Mouse (Mus musculus): ENCODE results near the gene Dner. TPM values are rescaled to one million over a fixed set of nuclear protein-coding genes. Genes with fewer than 3 reads are reported as not detected.

The Dner gene
- polyA plus RNA-seq, 1 experiment from 2014 or later = 6.4 TPM

GRCm38 (mm10) chr1:84621308-84621707 lies 74.7 kb downstream of the Dner start:
- Histone ChIP-seq H3K9ac (no peak overlapping the region), H3K4me2 (replicated peaks) (no peak overlapping the region), H3K4me1 (peaks cover 6% of the 10 kb centered on the region; the same call in 1 of the 2 replicates), H3K9me3 (no peaks in the 10 kb centered on the region), H3K27ac (no peak overlapping the region), H3K27me3 (peaks cover 16% of the 10 kb centered on the region), H3K36me3 (no peaks in the 10 kb centered on the region), H3K4me3 (no peak overlapping the region)
- no peak for ATAC-seq (ENCODE audit: low FRiP score, low read depth)
- 73% methylated on average over 3 of the region's 3 CpGs for WGBS

GRCm38 (mm10) chr1:84619131-84619760 lies 76.8 kb downstream of the Dner start:
- no peak overlapping the region for H3K27ac ChIP-seq
- WGBS = 28% methylated on average over 16 of the region's 16 CpGs
- no peaks in the 10 kb centered on the region for H3K9me3 ChIP-seq
- ATAC-seq (ENCODE audit: low FRiP score, low read depth) = no peak
- H3K9ac ChIP-seq = peak overlapping the region; percentile 26; the same call in 1 of the 2 replicates
- H3K36me3 ChIP-seq = no peaks in the 10 kb centered on the region
- peak overlapping the region; percentile 55 for H3K4me2 ChIP-seq (replicated peaks)
- peaks cover 6% of the 10 kb centered on the region; the same call in 1 of the 2 replicates for H3K4me1 ChIP-seq
- H3K4me3 ChIP-seq = peak overlapping the region; percentile 26
- peaks cover 16% of the 10 kb centered on the region for H3K27me3 ChIP-seq

GRCm38 (mm10) chr1:84618094-84618493 lies 77.9 kb downstream of the Dner start:
- 77% methylated on average over 1 of the region's 1 CpGs for WGBS
- ATAC-seq (ENCODE audit: low FRiP score, low read depth) = no peak
- Histone ChIP-seq H3K9ac (no peak overlapping the region), H3K4me3 (no peak overlapping the region), H3K4me2 (replicated peaks) (no peak overlapping the region), H3K9me3 (no peaks in the 10 kb centered on the region), H3K4me1 (peaks cover 6% of the 10 kb centered on the region; the same call in 1 of the 2 replicates), H3K27me3 (peaks cover 14% of the 10 kb centered on the region), H3K27ac (no peak overlapping the region), H3K36me3 (no peaks in the 10 kb centered on the region)

- Histone ChIP-seq H3K4me2 (replicated peaks) (no peak overlapping the region), H3K27me3 (no peaks in the 10 kb centered on the region; the same call in 1 of the 2 replicates), H3K4me1 (peaks cover 6% of the 10 kb centered on the region; the same call in 1 of the 2 replicates), H3K27ac (no peak overlapping the region), H3K4me3 (no peak overlapping the region), H3K9me3 (no peaks in the 10 kb centered on the region), H3K36me3 (no peaks in the 10 kb centered on the region), H3K9ac (no peak overlapping the region)
- no peak for ATAC-seq (ENCODE audit: low FRiP score, low read depth)
These were observed 79.9 kb downstream of the Dner start for GRCm38 (mm10) chr1:84616133-84616532.

- no peak overlapping the region for H3K9ac ChIP-seq
- 77% methylated on average over 7 of the region's 7 CpGs for WGBS
- no peak overlapping the region for H3K4me3 ChIP-seq
- H3K27me3 ChIP-seq = no peaks in the 10 kb centered on the region; the same call in 1 of the 2 replicates
- H3K4me1 ChIP-seq = peaks cover 6% of the 10 kb centered on the region; the same call in 1 of the 2 replicates
- H3K4me2 ChIP-seq (replicated peaks) = no peak overlapping the region
- no peaks in the 10 kb centered on the region for H3K36me3 ChIP-seq
- ATAC-seq (ENCODE audit: low FRiP score, low read depth) = no peak
- H3K9me3 ChIP-seq = no peaks in the 10 kb centered on the region
- no peak overlapping the region for H3K27ac ChIP-seq
These were observed 81.4 kb downstream of the Dner start for GRCm38 (mm10) chr1:84614596-84614995.

GRCm38 (mm10) chr1:84613119-84613518 lies 82.9 kb downstream of the Dner start:
- Histone ChIP-seq H3K4me3 (no peak overlapping the region), H3K9ac (no peak overlapping the region), H3K4me1 (no peaks in the 10 kb centered on the region), H3K4me2 (replicated peaks) (no peak overlapping the region), H3K9me3 (peaks cover 5% of the 10 kb centered on the region; the same call in 1 of the 2 replicates), H3K27ac (no peak overlapping the region), H3K27me3 (no peaks in the 10 kb centered on the region; the same call in 1 of the 2 replicates), H3K36me3 (no peaks in the 10 kb centered on the region)
- 80% methylated on average over 8 of the region's 8 CpGs for WGBS
- ATAC-seq (ENCODE audit: low FRiP score, low read depth) = no peak

- no peaks in the 10 kb centered on the region for H3K27me3 ChIP-seq
- ATAC-seq (ENCODE audit: low FRiP score, low read depth) = no peak
- no peak overlapping the region for H3K4me2 ChIP-seq (replicated peaks)
- no peak overlapping the region for H3K9ac ChIP-seq
- no peak overlapping the region for H3K4me3 ChIP-seq
- no peaks in the 10 kb centered on the region for H3K4me1 ChIP-seq
- 88% methylated on average over 3 of the region's 3 CpGs for WGBS
- no peak overlapping the region for H3K27ac ChIP-seq
- H3K9me3 ChIP-seq = peaks cover 5% of the 10 kb centered on the region; the same call in 1 of the 2 replicates
- no peaks in the 10 kb centered on the region for H3K36me3 ChIP-seq
These were observed 84.7 kb downstream of the Dner start for GRCm38 (mm10) chr1:84611331-84611730.

- Histone ChIP-seq H3K9me3 (no peaks in the 10 kb centered on the region), H3K36me3 (no peaks in the 10 kb centered on the region), H3K4me3 (no peak overlapping the region), H3K27ac (no peak overlapping the region), H3K9ac (no peak overlapping the region), H3K27me3 (no peaks in the 10 kb centered on the region), H3K4me2 (replicated peaks) (no peak overlapping the region), H3K4me1 (no peaks in the 10 kb centered on the region)
- 85% methylated on average over 5 of the region's 5 CpGs for WGBS
- ATAC-seq (ENCODE audit: low FRiP score, low read depth) = no peak
These were observed 97.0 kb downstream of the Dner start for GRCm38 (mm10) chr1:84599025-84599424.

GRCm38 (mm10) chr1:84596023-84596422 lies 100.0 kb downstream of the Dner start:
- no peak overlapping the region for H3K9ac ChIP-seq
- ATAC-seq (ENCODE audit: low FRiP score, low read depth) = peak; percentile 40; the same call in 1 of the 2 replicates
- H3K4me3 ChIP-seq = no peak overlapping the region
- WGBS = 76% methylated on average over 3 of the region's 3 CpGs
- no peak overlapping the region for H3K4me2 ChIP-seq (replicated peaks)
- no peaks in the 10 kb centered on the region for H3K36me3 ChIP-seq
- H3K27ac ChIP-seq = no peak overlapping the region
- H3K9me3 ChIP-seq = no peaks in the 10 kb centered on the region
- H3K27me3 ChIP-seq = 0 out of 2 replicates have a peak, but pooled peaks cover 2% of the 10 kb centered on the region
- no peaks in the 10 kb centered on the region for H3K4me1 ChIP-seq

- 86% methylated on average over 3 of the region's 3 CpGs for WGBS
- ATAC-seq (ENCODE audit: low FRiP score, low read depth) = no peak
- Histone ChIP-seq H3K4me3 (no peak overlapping the region), H3K27ac (no peak overlapping the region), H3K9ac (no peak overlapping the region), H3K4me2 (replicated peaks) (no peak overlapping the region), H3K36me3 (no peaks in the 10 kb centered on the region), H3K4me1 (no peaks in the 10 kb centered on the region), H3K9me3 (no peaks in the 10 kb centered on the region), H3K27me3 (peaks cover 6% of the 10 kb centered on the region)
These were observed 103.6 kb downstream of the Dner start for GRCm38 (mm10) chr1:84592394-84592793.

- Histone ChIP-seq H3K9ac (no peak overlapping the region), H3K27me3 (peaks cover 6% of the 10 kb centered on the region), H3K27ac (no peak overlapping the region), H3K4me3 (no peak overlapping the region), H3K4me2 (replicated peaks) (no peak overlapping the region), H3K9me3 (no peaks in the 10 kb centered on the region), H3K4me1 (peaks cover 2% of the 10 kb centered on the region; the same call in 1 of the 2 replicates), H3K36me3 (no peaks in the 10 kb centered on the region)
- 79% methylated on average over 9 of the region's 9 CpGs for WGBS
- ATAC-seq (ENCODE audit: low FRiP score, low read depth) = no peak
These were observed 105.5 kb downstream of the Dner start for GRCm38 (mm10) chr1:84590534-84590933.

GRCm38 (mm10) chr1:84585434-84585833 lies 110.6 kb downstream of the Dner start:
- Histone ChIP-seq H3K4me1 (peaks cover 9% of the 10 kb centered on the region; the same call in 1 of the 2 replicates), H3K27ac (no peak overlapping the region), H3K27me3 (peaks cover 23% of the 10 kb centered on the region), H3K9me3 (no peaks in the 10 kb centered on the region), H3K36me3 (no peaks in the 10 kb centered on the region), H3K9ac (no peak overlapping the region), H3K4me3 (no peak overlapping the region), H3K4me2 (replicated peaks) (peak overlapping the region; percentile 31)
- ATAC-seq (ENCODE audit: low FRiP score, low read depth) = no peak
- 12% methylated on average over 6 of the region's 6 CpGs for WGBS

- Histone ChIP-seq H3K4me1 (peaks cover 9% of the 10 kb centered on the region; the same call in 1 of the 2 replicates), H3K27me3 (peaks cover 29% of the 10 kb centered on the region; the same call in 1 of the 2 replicates)
- 67% methylated on average over 2 of the region's 2 CpGs for WGBS
These were observed 114.2 kb downstream of the Dner start for GRCm38 (mm10) chr1:84581812-84582211.

More at GRCm38 (mm10) chr1:84581812-84582211, 114.2 kb downstream of the Dner start:
- ATAC-seq (ENCODE audit: low FRiP score, low read depth) = no peak
- Histone ChIP-seq H3K27ac (no peak overlapping the region), H3K36me3 (no peaks in the 10 kb centered on the region), H3K9ac (no peak overlapping the region), H3K9me3 (no peaks in the 10 kb centered on the region), H3K4me3 (no peak overlapping the region), H3K4me2 (replicated peaks) (no peak overlapping the region)

All from limb, embryonic 13.5 days (tissue).